8 mouse cellular contexts compared by ENCODE assay signal in genomic region chr7:141481498-141482401, GRCm38 (mm10). TPM values are rescaled to one million over a fixed set of nuclear protein-coding genes. Genes with fewer than 3 reads are reported as not detected.
DNase-seq lines count a peak whose midpoint lies in the region; ATAC-seq lines count a peak whose summit lies in the region.

No protein-coding gene starts in this region.

- H3K36me3 ChIP-seq in forebrain, embryonic 13.5 days (ENCODE audit: poor library complexity, severe bottlenecking) = no peaks in the 10 kb centered on the region
- peaks cover 9% of the 10 kb centered on the region; the same call in 1 of the 2 replicates for H3K36me3 ChIP-seq in intestine, embryonic 14.5 days (ENCODE audit: control insufficient read depth, insufficient read depth, low read length)
- no peaks in the 10 kb centered on the region for H3K36me3 ChIP-seq in liver, embryonic 15.5 days (replicated peaks)
- H3K36me3 ChIP-seq in neural tube, embryonic 12.5 days = no peaks in the 10 kb centered on the region

- peak; percentile 66 for ATAC-seq in forebrain, embryonic 13.5 days
- ATAC-seq in intestine, embryonic 14.5 days (replicated peaks; ENCODE audit: low FRiP score, low TSS enrichment, low read depth) = peak; percentile 28; the same call in 1 of the 2 replicates
- no peak for ATAC-seq in liver, embryonic 15.5 days (ENCODE audit: insufficient read depth)
- ATAC-seq in neural tube, embryonic 12.5 days (ENCODE audit: low FRiP score, low read depth) = peak; percentile 63

- peak overlapping the region; percentile 95 for H3K4me2 ChIP-seq in forebrain, embryonic 13.5 days
- H3K4me2 ChIP-seq in intestine, embryonic 14.5 days (ENCODE audit: low read length) = peak overlapping the region; percentile 94
- peak overlapping the region; percentile 76 for H3K4me2 ChIP-seq in liver, embryonic 15.5 days
- peak overlapping the region; percentile 95 for H3K4me2 ChIP-seq in neural tube, embryonic 12.5 days (replicated peaks)

- peak overlapping the region; percentile 79 for H3K9ac ChIP-seq in forebrain, embryonic 13.5 days
- peak overlapping the region; percentile 42 for H3K9ac ChIP-seq in intestine, embryonic 14.5 days (ENCODE audit: low read length)
- peak overlapping the region; percentile 27; the same call in 1 of the 2 replicates for H3K9ac ChIP-seq in liver, embryonic 15.5 days
- peak overlapping the region; percentile 69 for H3K9ac ChIP-seq in neural tube, embryonic 12.5 days

- H3K27ac ChIP-seq in forebrain, embryonic 13.5 days = no peak overlapping the region
- H3K27ac ChIP-seq in intestine, embryonic 14.5 days (ENCODE audit: low read depth) = no peak overlapping the region
- no peak overlapping the region for H3K27ac ChIP-seq in liver, embryonic 15.5 days (replicated peaks)
- no peak overlapping the region for H3K27ac ChIP-seq in neural tube, embryonic 12.5 days

- no peaks in the 10 kb centered on the region for H3K9me3 ChIP-seq in forebrain, embryonic 13.5 days (replicated peaks)
- H3K9me3 ChIP-seq in intestine, embryonic 14.5 days (ENCODE audit: control insufficient read depth, low read length) = no peaks in the 10 kb centered on the region
- no peaks in the 10 kb centered on the region for H3K9me3 ChIP-seq in liver, embryonic 15.5 days (replicated peaks)
- H3K9me3 ChIP-seq in neural tube, embryonic 12.5 days = no peaks in the 10 kb centered on the region

- peak; percentile 55 for DNase-seq in ovary, postnatal 36 days (ENCODE audit: low spot score)
- DNase-seq in ovary, postnatal 10 days (ENCODE audit: low spot score) = no peak
- DNase-seq in cerebellum, adult 11-12 months = peak; percentile 82
- peak; percentile 80 for DNase-seq in intestine, embryonic 14.5 days (ENCODE audit: low spot score)
- DNase-seq in urinary bladder, postnatal 14 days (ENCODE audit: low spot score) = no peak

- peaks cover 31% of the 10 kb centered on the region for H3K27me3 ChIP-seq in forebrain, embryonic 13.5 days
- peaks cover 10% of the 10 kb centered on the region for H3K27me3 ChIP-seq in intestine, embryonic 14.5 days (replicated peaks; ENCODE audit: control insufficient read depth, insufficient read depth, low read length)
- peaks cover 40% of the 10 kb centered on the region for H3K27me3 ChIP-seq in liver, embryonic 15.5 days
- peaks cover 27% of the 10 kb centered on the region for H3K27me3 ChIP-seq in neural tube, embryonic 12.5 days (replicated peaks)

- under 1% methylated on average over 73 of the region's 81 CpGs for WGBS in forebrain, embryonic 13.5 days
- WGBS in intestine, embryonic 14.5 days = under 1% methylated on average over 62 of the region's 81 CpGs
- 2% methylated on average over 81 of the region's 81 CpGs for WGBS in liver, embryonic 15.5 days (ENCODE audit: insufficient replicate concordance)
- under 1% methylated on average over 81 of the region's 81 CpGs for WGBS in neural tube, embryonic 12.5 days

- peaks cover 29% of the 10 kb centered on the region for H3K4me1 ChIP-seq in forebrain, embryonic 13.5 days
- H3K4me1 ChIP-seq in intestine, embryonic 14.5 days (replicated peaks; ENCODE audit: control insufficient read depth, insufficient read depth, low read length) = peaks cover 39% of the 10 kb centered on the region
- H3K4me1 ChIP-seq in liver, embryonic 15.5 days (replicated peaks) = peaks cover 46% of the 10 kb centered on the region
- peaks cover 30% of the 10 kb centered on the region for H3K4me1 ChIP-seq in neural tube, embryonic 12.5 days

- H3K4me3 ChIP-seq in forebrain, embryonic 13.5 days = peak overlapping the region; percentile 60
- peak overlapping the region; percentile 57 for H3K4me3 ChIP-seq in intestine, embryonic 14.5 days (ENCODE audit: low read depth, low read length)
- H3K4me3 ChIP-seq in liver, embryonic 15.5 days (replicated peaks) = peak overlapping the region; percentile 52
- H3K4me3 ChIP-seq in neural tube, embryonic 12.5 days = peak overlapping the region; percentile 57

RNA-seq across cellular contexts. Expression of gene Tspan4, which starts 6.7 kb away (rescaled TPM):
- 18.0 and 20.0 TPM in 2 replicates for polyA plus RNA-seq in forebrain, embryonic 13.5 days (2015; fragmentation: Nextera tagmentation; extraction: Ambion mirVana)
- polyA plus RNA-seq in intestine, embryonic 14.5 days (2014; fragmentation: Nextera tagmentation; extraction: Ambion mirVana) = 75.1 and 83.9 TPM in 2 replicates
- polyA plus RNA-seq in liver, embryonic 15.5 days (2015; fragmentation: Nextera tagmentation; extraction: Ambion mirVana) = 47.7 and 55.0 TPM in 2 replicates
- 34.2 and 37.1 TPM in 2 replicates for polyA plus RNA-seq in neural tube, embryonic 12.5 days (2016; fragmentation: Nextera tagmentation; extraction: Ambion mirVana)

RNA-seq across cellular contexts. Expression of gene Polr2l, which starts 6.8 kb away (rescaled TPM):
- 76.5 and 89.5 TPM in 2 replicates for polyA plus RNA-seq in forebrain, embryonic 13.5 days (2015; fragmentation: Nextera tagmentation; extraction: Ambion mirVana)
- 67.7 and 73.4 TPM in 2 replicates for polyA plus RNA-seq in intestine, embryonic 14.5 days (2014; fragmentation: Nextera tagmentation; extraction: Ambion mirVana)
- polyA plus RNA-seq in liver, embryonic 15.5 days (2015; fragmentation: Nextera tagmentation; extraction: Ambion mirVana) = 41.7 and 43.9 TPM in 2 replicates
- 73.5 and 80.6 TPM in 2 replicates for polyA plus RNA-seq in neural tube, embryonic 12.5 days (2016; fragmentation: Nextera tagmentation; extraction: Ambion mirVana)

RNA-seq across cellular contexts. Expression of gene Cd151, which starts 14.6 kb away (rescaled TPM):
- polyA plus RNA-seq in forebrain, embryonic 13.5 days (2015; fragmentation: Nextera tagmentation; extraction: Ambion mirVana) = 12.0 and 14.3 TPM in 2 replicates
- 73.4 and 73.5 TPM in 2 replicates for polyA plus RNA-seq in intestine, embryonic 14.5 days (2014; fragmentation: Nextera tagmentation; extraction: Ambion mirVana)
- polyA plus RNA-seq in liver, embryonic 15.5 days (2015; fragmentation: Nextera tagmentation; extraction: Ambion mirVana) = 5.0 and 6.3 TPM in 2 replicates
- 20.6 and 22.7 TPM in 2 replicates for polyA plus RNA-seq in neural tube, embryonic 12.5 days (2016; fragmentation: Nextera tagmentation; extraction: Ambion mirVana)

RNA-seq across cellular contexts. Expression of gene Cracr2b, which starts 20.9 kb away (rescaled TPM):
- polyA plus RNA-seq in forebrain, embryonic 13.5 days (2015; fragmentation: Nextera tagmentation; extraction: Ambion mirVana) = 3.2 and 6.0 TPM in 2 replicates
- 13.8 and 14.0 TPM in 2 replicates for polyA plus RNA-seq in intestine, embryonic 14.5 days (2014; fragmentation: Nextera tagmentation; extraction: Ambion mirVana)
- 3.9 and 5.2 TPM in 2 replicates for polyA plus RNA-seq in liver, embryonic 15.5 days (2015; fragmentation: Nextera tagmentation; extraction: Ambion mirVana)
- polyA plus RNA-seq in neural tube, embryonic 12.5 days (2016; fragmentation: Nextera tagmentation; extraction: Ambion mirVana) = 6.7 and 7.6 TPM in 2 replicates

RNA-seq across cellular contexts. Expression of gene Pnpla2, which starts 26.8 kb away (rescaled TPM):
- 19.5 and 21.0 TPM in 2 replicates for polyA plus RNA-seq in forebrain, embryonic 13.5 days (2015; fragmentation: Nextera tagmentation; extraction: Ambion mirVana)
- polyA plus RNA-seq in intestine, embryonic 14.5 days (2014; fragmentation: Nextera tagmentation; extraction: Ambion mirVana) = 24.6 and 30.2 TPM in 2 replicates
- 13.9 and 15.3 TPM in 2 replicates for polyA plus RNA-seq in liver, embryonic 15.5 days (2015; fragmentation: Nextera tagmentation; extraction: Ambion mirVana)
- 15.8 and 16.5 TPM in 2 replicates for polyA plus RNA-seq in neural tube, embryonic 12.5 days (2016; fragmentation: Nextera tagmentation; extraction: Ambion mirVana)

Comparison
In these comparisons a context has a peak if more than half of its experiments do, and no peak if none do; other contexts are left out.
1. DNase-seq: peak in ovary, postnatal 36 days (single experiment), cerebellum, adult 11-12 months (single experiment) and intestine, embryonic 14.5 days (single experiment); none in ovary, postnatal 10 days (single experiment) and urinary bladder, postnatal 14 days (single experiment).
2. H3K9ac ChIP-seq: peak in every context shown above with its lines; median percentile 79 in forebrain, embryonic 13.5 days; 69 in neural tube, embryonic 12.5 days; 42 in intestine, embryonic 14.5 days; 27 in liver, embryonic 15.5 days.
3. Peak in every context shown above with its lines, with median percentiles within 50 percentile points of each other: H3K4me2 ChIP-seq and H3K4me3 ChIP-seq.